Mouse (Mus musculus): Measurements from ENCODE around the gene Nfatc2.
A peak's percentile ranks its signal among the peaks of the same experiment; 100 is the strongest.

The Nfatc2 gene

GRCm38 (mm10) chr2:168489953-168490352, 111.5 kb downstream of the Nfatc2 start:
- no peak for DNase-seq (ENCODE audit: low read depth)

- no peak for DNase-seq (ENCODE audit: low read depth)
Observed at GRCm38 (mm10) chr2:168488158-168488925, 113.1 kb downstream of the Nfatc2 start.

GRCm38 (mm10) chr2:168481121-168481520, 120.3 kb downstream of the Nfatc2 start:
- DNase-seq (ENCODE audit: low read depth) = no peak

- DNase-seq (ENCODE audit: low read depth) = no peak
Observed at GRCm38 (mm10) chr2:168480692-168481091, 120.8 kb downstream of the Nfatc2 start.

GRCm38 (mm10) chr2:168479930-168480329, 121.5 kb downstream of the Nfatc2 start:
- no peak for DNase-seq (ENCODE audit: low read depth)

- DNase-seq (ENCODE audit: low read depth) = no peak
Observed at GRCm38 (mm10) chr2:168478431-168478830, 123.0 kb downstream of the Nfatc2 start.

GRCm38 (mm10) chr2:168473496-168473895, 128.0 kb downstream of the Nfatc2 start:
- DNase-seq (ENCODE audit: low read depth) = peak; percentile 59

- DNase-seq (ENCODE audit: low read depth) = peak; percentile 93
Observed at GRCm38 (mm10) chr2:168472899-168473298, 128.6 kb downstream of the Nfatc2 start.

- DNase-seq (ENCODE audit: low read depth) = peak; percentile 72
Observed at GRCm38 (mm10) chr2:168469032-168469431, 132.4 kb downstream of the Nfatc2 start.

- DNase-seq (ENCODE audit: low read depth) = no peak
Observed at GRCm38 (mm10) chr2:168467166-168467565, 134.3 kb downstream of the Nfatc2 start.

- DNase-seq (ENCODE audit: low read depth) = no peak
Observed at GRCm38 (mm10) chr2:168466066-168466465, 135.4 kb downstream of the Nfatc2 start.

- DNase-seq (ENCODE audit: low read depth) = no peak
Observed at GRCm38 (mm10) chr2:168465646-168466045, 135.8 kb downstream of the Nfatc2 start.

- no peak for DNase-seq (ENCODE audit: low read depth)
Observed at GRCm38 (mm10) chr2:168461865-168462264, 139.6 kb downstream of the Nfatc2 start.

GRCm38 (mm10) chr2:168459627-168460026, 141.8 kb downstream of the Nfatc2 start:
- DNase-seq (ENCODE audit: low read depth) = no peak

GRCm38 (mm10) chr2:168458583-168458982, 142.9 kb downstream of the Nfatc2 start:
- no peak for DNase-seq (ENCODE audit: low read depth)

GRCm38 (mm10) chr2:168451714-168452708, 149.4 kb downstream of the Nfatc2 start:
- no peak for DNase-seq (ENCODE audit: low read depth)

- peak; percentile 68 for DNase-seq (ENCODE audit: low read depth)
Observed at GRCm38 (mm10) chr2:168450977-168451376, 150.5 kb downstream of the Nfatc2 start.

- DNase-seq (ENCODE audit: low read depth) = no peak
Observed at GRCm38 (mm10) chr2:168448054-168448453, 153.4 kb downstream of the Nfatc2 start.

GRCm38 (mm10) chr2:168447601-168448000, 153.9 kb downstream of the Nfatc2 start:
- DNase-seq (ENCODE audit: low read depth) = no peak

- DNase-seq (ENCODE audit: low read depth) = peak; percentile 64
Observed at GRCm38 (mm10) chr2:168445211-168445810, 156.1 kb downstream of the Nfatc2 start.

- DNase-seq (ENCODE audit: low read depth) = no peak
Observed at GRCm38 (mm10) chr2:168444126-168444525, 157.3 kb downstream of the Nfatc2 start.

- no peak for DNase-seq (ENCODE audit: low read depth)
Observed at GRCm38 (mm10) chr2:168441494-168441893, 160.0 kb downstream of the Nfatc2 start.
